Mouse (Mus musculus): ENCODE results near the gene Vps36.

Vps36 gene

DNA sequence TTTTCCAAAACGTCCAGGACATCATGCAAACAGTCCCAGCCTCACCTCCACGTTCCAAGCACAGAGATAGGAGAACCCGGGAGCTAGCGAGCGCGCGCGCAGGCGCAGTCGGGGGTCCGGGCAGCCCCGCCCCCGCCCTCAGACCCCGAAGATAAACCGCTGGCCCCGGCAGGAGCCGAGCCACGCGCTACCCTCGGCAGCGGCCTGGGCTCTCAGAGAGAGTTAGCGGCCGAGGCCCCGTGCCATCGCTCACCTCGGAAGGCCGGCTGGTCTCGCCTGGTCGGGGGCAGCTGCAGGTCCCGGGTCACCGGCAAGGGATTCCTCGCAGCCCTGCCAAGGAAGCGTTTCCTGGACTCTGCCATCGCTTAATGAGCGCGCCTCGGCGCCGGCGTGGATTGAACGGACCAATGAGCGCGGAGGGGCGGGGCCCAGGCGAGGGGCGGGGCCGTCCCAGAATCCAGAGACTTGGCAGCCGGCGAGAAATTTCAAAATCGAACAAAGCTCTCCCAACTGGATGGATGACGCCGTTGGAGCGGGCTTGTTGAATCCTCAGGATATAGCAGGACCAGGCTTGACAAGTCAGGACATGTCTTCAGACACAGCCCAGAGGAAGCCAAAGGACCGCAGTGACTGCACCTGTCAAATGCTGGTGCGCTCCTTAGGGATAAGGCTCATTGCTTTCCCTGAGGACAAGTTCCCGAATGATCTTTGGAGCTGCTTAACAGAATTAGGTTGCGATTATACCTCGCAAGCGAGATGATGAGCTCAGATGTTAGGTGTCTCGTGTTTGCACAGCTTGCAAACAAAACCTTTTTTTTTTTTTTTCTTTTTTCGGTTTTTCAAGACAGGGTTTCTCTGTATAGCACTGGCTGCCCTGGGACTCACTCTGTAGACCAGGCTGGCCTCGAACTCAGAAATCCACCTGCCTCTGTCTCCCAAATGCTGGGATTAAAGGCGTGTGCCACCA lies 6.9 kb upstream of the Vps36 start, which contains the start of gene Ckap2:
Gene Ckap2 (minus strand): TSS at position 389 of the 967 bp plus-strand sequence.
- ChIA-PET CTCF (interaction anchor here in 3 of 4 experiments (0.6 to 1.2 kb wide), 8 partner anchors 8 to 359 kb away, joined by 3 to 7 read pairs (median 4); partner anchors contain the start of genes Nek3 (in 1 of the 3) and Nek5 (in 1 of the 3)), POLR2A (interaction anchor here (0.6 to 4.7 kb wide), 69 partner anchors 8 to 673 kb away, joined by 3 to 52 read pairs (median 4); partner anchors contain the start of genes Nek3 (in 4 of the 4), Alg11 (in 2 of the 4), Nek5 (in 2 of the 4) and Slc25a15 (in 2 of the 4))

DNA sequence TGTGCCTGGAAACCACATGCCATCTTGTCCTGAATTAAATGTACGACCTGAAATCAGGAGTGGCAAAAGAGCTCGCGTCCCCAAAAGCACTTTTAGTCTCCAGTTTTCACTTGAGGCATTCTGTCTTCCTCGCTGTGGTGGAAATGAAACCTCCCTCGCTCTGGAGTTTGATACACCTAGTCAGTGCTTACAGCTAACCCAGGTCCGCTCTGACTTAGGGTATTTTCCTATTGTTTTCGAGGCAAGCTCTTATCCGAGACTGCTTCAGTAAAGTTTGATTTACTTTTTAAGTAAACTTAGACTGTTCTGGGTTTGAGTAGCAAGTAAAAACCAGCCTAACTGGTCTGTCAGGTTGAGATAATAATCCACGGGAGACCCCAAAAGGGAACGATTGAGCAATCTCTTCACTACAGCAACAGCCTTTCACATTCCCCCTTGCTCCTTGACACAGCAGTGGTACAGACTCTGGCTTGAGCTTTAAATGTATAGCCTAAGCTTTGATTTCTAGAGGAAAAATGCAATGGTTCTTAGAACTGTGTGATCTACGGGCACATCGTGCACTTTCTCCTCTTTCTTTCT lies 912 bp downstream of the Vps36 start:
- POLR2A ChIA-PET, result interaction anchor here in 2 of 4 experiments (0.9 to 2.9 kb wide), 11 partner anchors 8 to 218 kb away, joined by 3 to 14 read pairs (median 5); partner anchors contain the start of genes Ckap2 (in 2 of the 2), Alg11 (in 1 of the 2), Atp7b (in 1 of the 2) and Mrps31 (in 1 of the 2)
- CTCF ChIA-PET, result interaction anchor here (0.6 to 2.0 kb wide), 11 partner anchors 8 to 417 kb away, joined by 3 to 14 read pairs (median 3); partner anchors contain the start of genes Ckap2 (in 1 of the 4) and Slc25a15 (in 1 of the 4)

DNA sequence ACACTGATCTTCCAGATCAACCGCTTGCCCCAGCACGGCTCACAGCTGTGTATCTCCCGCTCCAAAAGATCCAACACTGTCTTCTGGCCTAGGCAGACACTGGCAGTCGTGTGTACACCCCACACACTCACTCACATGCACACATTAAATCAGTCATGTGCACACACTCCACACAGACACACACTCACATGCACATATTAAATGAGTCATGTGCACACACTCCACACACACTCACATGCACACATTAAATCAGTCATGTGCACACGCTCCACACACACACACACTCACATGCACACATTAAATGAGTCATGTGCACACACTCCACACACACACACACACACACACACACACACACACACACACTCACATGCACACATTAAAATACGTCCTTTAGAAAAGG lies 5.3 kb downstream of the Vps36 start:
- POLR2A ChIA-PET, result interaction anchor here in 1 of 4 experiments (0.8 to 1.9 kb wide), 4 partner anchors 10 to 32 kb away, joined by 3 to 12 read pairs (median 4); partner anchors contain the start of genes Ckap2 and Nek3

DNA sequence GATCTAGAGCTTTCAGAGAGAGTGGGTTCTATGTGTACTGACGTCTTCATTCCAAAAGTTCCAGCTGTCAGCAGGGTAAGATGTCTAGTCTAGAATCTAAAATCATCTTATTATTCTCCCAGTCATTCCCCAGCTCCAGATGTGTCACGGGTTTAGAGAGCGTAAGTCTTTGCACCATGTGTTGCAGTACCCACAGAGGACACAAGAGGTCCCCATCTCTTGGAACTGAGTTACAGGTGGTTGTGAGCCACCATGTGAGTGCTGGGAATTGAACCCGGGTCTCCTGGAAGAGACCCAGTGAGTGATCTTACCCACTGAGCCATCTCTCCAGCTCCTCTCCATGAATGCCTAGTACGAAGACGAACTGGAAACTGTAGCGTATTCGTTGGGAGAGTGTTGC lies 6.9 kb downstream of the Vps36 start:
- POLR2A ChIA-PET, result interaction anchor here in 3 of 4 experiments (0.6 to 3.8 kb wide), 11 partner anchors 8 to 417 kb away, joined by 3 to 16 read pairs (median 4); partner anchors contain the start of gene Ckap2 (in 3 of the 3)
- CTCF ChIA-PET, result interaction anchor here in 3 of 4 experiments (0.6 to 1.3 kb wide), 14 partner anchors 9 to 859 kb away, joined by 3 to 5 read pairs (median 3); partner anchors contain the start of genes Ckap2 (in 3 of the 3), Alg11 (in 1 of the 3) and Atp7b (in 1 of the 3)

More for the DNA sequence above, 5.3 kb downstream of the Vps36 start:
- CTCF ChIA-PET, result no interaction called here

DNA sequence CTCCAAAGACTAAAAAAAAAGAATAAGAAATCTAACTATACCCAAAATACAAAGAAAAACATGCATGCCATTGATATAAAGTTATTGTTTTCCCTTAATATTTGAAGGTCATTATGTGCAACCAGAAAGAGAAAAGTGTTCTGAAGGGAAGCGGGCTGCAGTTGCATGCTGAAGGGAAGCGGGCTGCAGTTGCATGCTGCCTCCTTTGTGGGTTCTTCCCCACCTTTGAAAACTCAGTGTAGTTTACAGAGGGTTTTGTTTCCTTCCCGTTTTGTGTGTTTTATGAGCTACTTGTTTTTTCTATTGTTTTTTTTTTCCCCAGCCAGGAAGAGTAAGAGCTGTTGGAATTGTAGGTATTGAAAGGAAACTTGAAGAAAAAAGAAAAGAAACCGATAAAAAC lies 14.9 kb downstream of the Vps36 start:
- ChIA-PET CTCF (interaction anchor here in 2 of 4 experiments (1.1 to 1.2 kb wide), 2 partner anchors 8 to 15 kb away, joined by 3 to 4 read pairs; partner anchors contain the start of gene Vps36 (in 1 of the 2)), POLR2A (interaction anchor here in 2 of 4 experiments (0.6 to 2.6 kb wide), 4 partner anchors 8 to 340 kb away, joined by 3 to 6 read pairs (median 4); partner anchors contain the start of genes Ckap2 (in 1 of the 2) and Nek3 (in 1 of the 2))

- ChIA-PET CTCF (interaction anchor here in 1 of 4 experiments (0.5 kb wide), 1 partner anchor 217 kb away, joined by 3 read pairs; no protein-coding TSS in a partner anchor), POLR2A (no interaction called here)
These were observed 16.4 kb downstream of the Vps36 start for GRCm38 (mm10) chr8:22209012-22209411.

GRCm38 (mm10) chr8:22214826-22215225 lies 22.2 kb downstream of the Vps36 start:
- ChIA-PET CTCF (interaction anchor here in 2 of 4 experiments (0.5 to 1.5 kb wide), 2 partner anchors 15 to 1012 kb away, joined by 3 to 5 read pairs; no protein-coding TSS in a partner anchor), POLR2A (interaction anchor here in 1 of 4 experiments (1.2 to 1.9 kb wide), 2 partner anchors 10 to 16 kb away, joined by 5 read pairs; no protein-coding TSS in a partner anchor)

DNA sequence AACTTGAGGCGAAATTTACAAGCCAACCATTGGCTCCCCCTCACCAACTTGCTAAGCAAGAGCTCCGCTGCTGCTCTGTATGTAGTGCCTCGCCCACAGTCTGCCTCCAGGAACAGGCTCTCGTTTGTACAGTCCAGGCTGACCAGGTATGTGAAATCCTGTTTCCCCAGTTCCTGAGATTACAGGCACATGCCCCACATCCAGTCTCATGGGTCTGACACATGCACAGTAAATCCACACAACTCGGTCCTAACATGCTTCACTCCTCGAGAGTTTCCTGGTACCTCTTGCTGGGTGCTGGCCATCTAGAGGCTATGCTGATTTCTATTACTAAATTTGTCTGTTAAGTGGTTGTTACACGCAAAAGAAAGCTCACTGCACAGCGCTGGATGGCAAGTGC lies 33.8 kb downstream of the Vps36 start:
- CTCF ChIA-PET, result interaction anchor here in 2 of 4 experiments (0.6 to 1.5 kb wide), 2 partner anchors 34 to 103 kb away, joined by 3 to 5 read pairs; partner anchors contain the start of gene Vps36 (in 1 of the 2)
- POLR2A ChIA-PET, result interaction anchor here in 2 of 4 experiments (1.2 to 2.0 kb wide), 3 partner anchors 10 to 41 kb away, joined by 3 to 5 read pairs (median 3); partner anchors contain the start of gene Ckap2 (in 1 of the 2)

- POLR2A ChIA-PET, result interaction anchor here in 2 of 4 experiments (0.6 to 2.0 kb wide), 9 partner anchors 9 to 478 kb away, joined by 3 to 5 read pairs (median 3); partner anchors contain the start of genes Ckap2 (in 2 of the 2) and Vps36 (in 1 of the 2)
- CTCF ChIA-PET, result interaction anchor here (0.6 to 1.9 kb wide), 4 partner anchors 9 to 35 kb away, joined by 3 to 6 read pairs (median 4); partner anchors contain the start of gene Vps36 (in 2 of the 4)
These were observed 34.7 kb downstream of the Vps36 start, which contains the start of gene Thsd1 for GRCm38 (mm10) chr8:22227061-22227877. Thsd1 (plus strand) TSS chr8:22227313.

- CTCF ChIA-PET, result interaction anchor here in 2 of 4 experiments (0.9 to 1.9 kb wide), 2 partner anchors 36 to 170 kb away, joined by 3 to 6 read pairs; partner anchors contain the start of genes Slc25a15 (in 1 of the 2) and Vps36 (in 1 of the 2)
- POLR2A ChIA-PET, result interaction anchor here in 1 of 4 experiments (0.9 to 1.3 kb wide), 5 partner anchors 10 to 302 kb away, joined by 3 to 6 read pairs (median 3); partner anchors contain the start of gene Ckap2
These were observed 36.0 kb downstream of the Vps36 start for GRCm38 (mm10) chr8:22228621-22229020.

GRCm38 (mm10) chr8:22242986-22243385 lies 50.4 kb downstream of the Vps36 start:
- ChIA-PET POLR2A (no interaction called here), CTCF (no interaction called here)

- CTCF ChIA-PET, result no interaction called here
- POLR2A ChIA-PET, result interaction anchor here in 1 of 4 experiments (0.6 kb wide), 1 partner anchor 513 kb away, joined by 3 read pairs; no protein-coding TSS in a partner anchor
These were observed 53.1 kb downstream of the Vps36 start for GRCm38 (mm10) chr8:22245663-22246062.

DNA sequence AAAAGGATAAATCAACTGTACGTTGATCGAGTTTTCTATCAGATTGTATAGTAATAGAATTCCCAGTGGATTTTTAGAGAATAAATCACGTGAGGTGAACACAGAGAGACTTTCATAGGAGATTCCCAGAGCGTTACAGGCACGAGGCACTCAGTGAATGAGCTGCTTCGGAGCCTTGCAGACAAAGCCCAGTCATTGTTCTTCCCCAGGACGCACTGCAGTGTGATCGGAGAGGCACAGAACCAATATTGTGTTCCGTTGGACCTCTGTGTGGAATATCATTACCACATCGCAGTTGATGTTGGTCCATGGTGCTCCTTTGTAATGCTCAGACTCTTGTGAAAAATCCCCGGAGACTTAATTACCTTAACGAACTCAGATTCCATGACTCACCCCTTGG lies 55.3 kb downstream of the Vps36 start:
- CTCF ChIA-PET, result interaction anchor here in 1 of 4 experiments (0.6 kb wide), 1 partner anchor 22 kb away, joined by 6 read pairs; no protein-coding TSS in a partner anchor
- POLR2A ChIA-PET, result no interaction called here

DNA sequence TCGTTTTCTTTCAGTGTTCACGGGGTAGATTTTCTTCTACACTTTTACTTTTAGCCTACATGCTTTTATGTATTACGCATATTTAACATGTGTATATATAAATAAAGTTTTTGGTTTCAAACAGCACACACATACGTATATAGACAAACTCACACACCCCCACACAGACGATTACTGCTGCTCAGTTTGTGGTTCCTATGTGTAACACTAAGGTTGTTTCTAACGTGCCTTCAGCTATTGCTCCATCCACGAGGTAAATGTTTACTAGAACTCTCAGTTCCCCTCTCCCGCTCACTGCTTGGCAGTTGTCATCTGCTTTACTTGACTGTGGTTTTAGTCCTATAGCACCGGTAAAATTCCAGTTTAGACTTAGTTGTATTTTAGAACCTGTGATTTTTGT lies 56.5 kb downstream of the Vps36 start:
- ChIA-PET POLR2A (no interaction called here), CTCF (no interaction called here)

GRCm38 (mm10) chr8:22258946-22259450 lies 66.4 kb downstream of the Vps36 start:
- CTCF ChIA-PET, result no interaction called here

GRCm38 (mm10) chr8:22259531-22259930 lies 66.9 kb downstream of the Vps36 start:
- ChIA-PET POLR2A (interaction anchor here in 1 of 4 experiments (0.7 to 1.9 kb wide), 3 partner anchors 66 to 110 kb away, joined by 3 to 9 read pairs (median 3); partner anchors contain the start of gene Ckap2), CTCF (interaction anchor here in 1 of 4 experiments (0.6 to 0.7 kb wide), 2 partner anchors 67 to 94 kb away, joined by 3 read pairs; partner anchors contain the start of gene Vps36)

More at GRCm38 (mm10) chr8:22258946-22259450, 66.4 kb downstream of the Vps36 start:
- POLR2A ChIA-PET, result interaction anchor here in 1 of 4 experiments (1.1 to 1.9 kb wide), 2 partner anchors 66 to 74 kb away, joined by 3 to 9 read pairs; partner anchors contain the start of gene Ckap2
